Mouse (Mus musculus) ES-Bruce4 (cell line): Measurements from ENCODE around the gene Ninl.

ENCODE experiments used
- CTCF ChIP-seq: IDR thresholded peaks from one replicate; pipeline ENCODE4 v1.8.1; 2011; ENCODE audit warnings: low read depth, low read length
- EP300 ChIP-seq: IDR thresholded peaks from 2 replicates; pipeline ENCODE4 v1.6.1; 2011; ENCODE audit warnings: low read depth, low read length; ENCODE audit not compliant: insufficient read depth
- POLR2A ChIP-seq: IDR thresholded peaks from one replicate; pipeline ENCODE4 v1.8.1; 2011; ENCODE audit warnings: low read length; ENCODE audit not compliant: insufficient read depth

DNA sequence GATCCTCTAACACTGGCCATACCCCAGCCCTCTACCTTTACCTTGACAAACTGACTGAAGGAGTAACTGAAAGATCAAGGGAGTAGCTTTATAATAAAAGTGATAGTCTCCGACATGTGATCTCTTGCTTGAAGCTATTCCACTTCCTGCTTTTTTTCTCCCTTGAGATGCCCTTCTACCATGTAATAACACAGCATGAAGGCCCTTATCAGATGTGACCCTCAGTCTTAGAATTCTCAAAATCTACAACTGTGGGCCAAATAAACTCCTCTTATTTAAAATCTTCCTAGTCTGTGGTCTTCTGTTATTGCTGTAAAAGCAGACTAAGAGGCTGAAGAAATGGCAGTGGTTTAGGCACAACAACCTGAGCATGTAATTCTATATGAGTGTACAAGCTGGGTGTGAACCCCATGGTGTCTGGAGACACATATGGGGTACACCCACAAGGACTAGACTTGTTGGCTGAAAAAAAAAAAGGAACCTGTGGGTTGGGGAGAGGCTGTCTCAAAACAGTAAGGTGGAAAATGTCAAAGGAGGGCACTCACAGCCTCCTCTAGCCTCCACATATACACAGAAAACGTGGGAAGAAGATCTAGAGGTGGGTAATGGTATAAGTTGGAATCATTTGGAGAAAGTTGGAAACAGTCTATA lies 144.4 kb downstream of the Ninl start:
- TF ChIP-seq CTCF = no peak
- TF ChIP-seq POLR2A = no peak
- no peak for TF ChIP-seq EP300
